Mouse (Mus musculus) limb, embryonic 14.5 days (tissue): Measurements from ENCODE around the gene Gje1. TPM values are rescaled to one million over a fixed set of nuclear protein-coding genes. Genes with fewer than 3 reads are reported as not detected.

Experiments used
- ATAC-seq: fragments of 200-750 bp; cut with Nextera tagmentation; 2 replicates; pipeline ENCODE4 v1.8.0; 2017; ENCODE audit warnings: low read depth, moderate number of reproducible peaks, moderate TSS enrichment; ENCODE audit not compliant: low FRiP score
- DNase-seq: peaks from one replicate; pipeline ENCODE4 v3.0.0-alpha.2; 2015; ENCODE audit warnings: low spot score
- H3K27ac ChIP-seq: fragments of 300-500 bp; sonication (generic); replicated peaks from 2 replicates; pipeline ENCODE4 v1.5.1; 2014; ENCODE audit warnings: low read depth, mild to moderate bottlenecking, low read length, moderate library complexity, mixed read lengths
- H3K27me3 ChIP-seq: fragments of 300-500 bp; sonication (generic); 2 replicates; pipeline ENCODE4 v1.6.1; 2014; ENCODE audit warnings: low read length, mixed read lengths; ENCODE audit not compliant: control insufficient read depth, insufficient read depth
- H3K36me3 ChIP-seq: fragments of 300-500 bp; sonication (generic); 2 replicates; pipeline ENCODE4 v1.6.1; 2014; ENCODE audit warnings: mild to moderate bottlenecking, low read length, moderate library complexity, mixed read lengths; ENCODE audit not compliant: control insufficient read depth, insufficient read depth
- H3K4me1 ChIP-seq: fragments of 300-500 bp; sonication (generic); 2 replicates; pipeline ENCODE4 v1.6.1; 2014; ENCODE audit warnings: antibody characterized with exemption, low read length, mixed read lengths; ENCODE audit not compliant: control insufficient read depth, insufficient read depth
- H3K4me2 ChIP-seq: fragments of 300-500 bp; sonication (generic); replicated peaks from 2 replicates; pipeline ENCODE4 v1.6.1; 2014; ENCODE audit warnings: low read depth, mild to moderate bottlenecking, low read length, moderate library complexity; ENCODE audit not compliant: severe bottlenecking
- H3K4me3 ChIP-seq: fragments of 300-500 bp; sonication (generic); replicated peaks from 2 replicates; pipeline ENCODE4 v1.5.1; 2014; ENCODE audit warnings: low read length
- H3K9ac ChIP-seq: fragments of 300-500 bp; sonication (generic); 2 replicates; pipeline ENCODE4 v1.6.1; 2014; ENCODE audit warnings: mild to moderate bottlenecking, low read depth, low read length, moderate library complexity; ENCODE audit not compliant: severe bottlenecking
- H3K9me3 ChIP-seq: fragments of 300-500 bp; sonication (generic); 2 replicates; pipeline ENCODE4 v1.6.1; 2016; ENCODE audit warnings: low read length; ENCODE audit not compliant: control insufficient read depth
- POLR2A ChIP-seq: fragments of 200-500 bp; IDR thresholded peaks from 2 replicates; pipeline ENCODE4 v1.8.0; 2012; ENCODE audit warnings: inconsistent platforms, mild to moderate bottlenecking, moderate library complexity, borderline replicate concordance; ENCODE audit not compliant: insufficient read depth, insufficient read length; ENCODE audit errors: extremely low read depth
- WGBS: fragments of 180-500 bp; shearing (Covaris S2); extraction: QIAGEN DNeasy Blood & Tissue Kit; methylation state at CpG from one replicate; pipeline ENCODE4 v1.1.7; 2014; 5-methylcytosine and 5-hydroxymethylcytosine counted together
- polyA plus RNA-seq, 2 experiments: library from polyadenylated mRNA; depleted of rRNA in 1 of 2; stranded (reverse) in 1 of 2; unstranded in 1 of 2; fragments of >200 nt; fragmentation: Nextera tagmentation in 1 of 2; extraction: Ambion mirVana in 1 of 2; gene quantifications; 2 replicates each; pipeline versions ENCODE4 v1.2.1 to v1.2.3; 2012 to 2014

The Gje1 gene
- polyA plus RNA-seq, 2 experiments = not detected

GRCm38 (mm10) chr10:14685663-14686062 is 32.4 kb downstream of the Gje1 start:
- ATAC-seq (no peak), DNase-seq (no peak)
- H3K9ac ChIP-seq = no peak overlapping the region
- no peak overlapping the region for H3K27ac ChIP-seq
- H3K4me3 ChIP-seq = no peak overlapping the region
- H3K27me3 ChIP-seq = no peaks in the 10 kb centered on the region
- H3K4me1 ChIP-seq = no peaks in the 10 kb centered on the region
- H3K36me3 ChIP-seq = peaks cover 9% of the 10 kb centered on the region
- WGBS = 95% methylated on average over 1 of the region's 1 CpGs
- H3K4me2 ChIP-seq = no peak overlapping the region
- no peak for TF ChIP-seq POLR2A
- no peaks in the 10 kb centered on the region for H3K9me3 ChIP-seq

DNA sequence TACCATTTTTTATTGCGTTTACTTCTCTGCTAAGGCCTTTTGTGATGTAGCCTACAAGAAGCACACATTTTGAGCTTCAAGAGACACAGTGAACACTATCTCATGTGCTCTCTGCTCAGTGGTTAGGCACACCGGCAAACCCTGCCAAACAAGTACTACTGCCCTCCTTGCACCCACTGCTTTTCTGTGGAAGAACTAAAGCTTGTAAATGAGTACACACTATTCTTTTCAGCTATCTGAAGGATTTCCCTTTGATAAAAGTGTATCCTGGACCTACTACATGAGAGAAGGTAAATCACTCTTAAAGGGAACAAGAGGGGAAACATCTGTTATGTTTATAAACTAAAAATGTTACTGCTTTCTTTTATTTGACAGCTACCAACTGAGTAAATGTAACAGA is 51.9 kb downstream of the Gje1 start:
- ATAC-seq (no peak), DNase-seq (no peak)
- peaks cover 29% of the 10 kb centered on the region for H3K36me3 ChIP-seq
- no peak overlapping the region for H3K4me2 ChIP-seq
- H3K9ac ChIP-seq = no peak overlapping the region
- H3K4me1 ChIP-seq = no peaks in the 10 kb centered on the region
- no peaks in the 10 kb centered on the region for H3K27me3 ChIP-seq
- TF ChIP-seq POLR2A = no peak
- no peaks in the 10 kb centered on the region for H3K9me3 ChIP-seq
- no peak overlapping the region for H3K27ac ChIP-seq
- 92% methylated on average over 2 of the region's 2 CpGs for WGBS
- H3K4me3 ChIP-seq = no peak overlapping the region

Other genes with a start within 250 kb of the Gje1 start
- gene Adgrg6, start 172.6 kb downstream of the Gje1 start, polyA plus RNA-seq (2012; rRNA removed) = 10.4 and 11.8 TPM in 2 replicates
- gene Adgrg6, start 172.6 kb downstream of the Gje1 start, polyA plus RNA-seq (2014; fragmentation: Nextera tagmentation; extraction: Ambion mirVana) = 10.0 and 10.4 TPM in 2 replicates
- gene Vta1, start 12.7 kb downstream of the Gje1 start, polyA plus RNA-seq (2012; rRNA removed) = 75.2 and 79.6 TPM in 2 replicates
- gene Vta1, start 12.7 kb downstream of the Gje1 start, polyA plus RNA-seq (2014; fragmentation: Nextera tagmentation; extraction: Ambion mirVana) = 95.9 and 103 TPM in 2 replicates
- 0.37 and 0.38 TPM in 2 replicates for gene Nmbr, start 12.6 kb downstream of the Gje1 start, polyA plus RNA-seq (2012; rRNA removed)
- gene Nmbr, start 12.6 kb downstream of the Gje1 start, polyA plus RNA-seq (2014; fragmentation: Nextera tagmentation; extraction: Ambion mirVana) = 0.33 TPM in 1 of 2 replicates, not detected in the other